In genomic region chr8:114452781-114453221, GRCm38 (mm10) we compare ENCODE assay signal across 8 mouse cellular contexts. TPM values are rescaled to one million over a fixed set of nuclear protein-coding genes. Genes with fewer than 3 reads are reported as not detected.
DNase-seq lines count a peak whose midpoint lies in the region; ATAC-seq lines count a peak whose summit lies in the region.

No protein-coding gene starts in this region.

- H3K27ac ChIP-seq in heart, embryonic 10.5 days: no peak overlapping the region

- H3K27me3 ChIP-seq in heart, embryonic 10.5 days (ENCODE audit: insufficient read depth, poor library complexity, severe bottlenecking): peaks cover 4% of the 10 kb centered on the region; the same call in 1 of the 2 replicates

- 0 out of 2 replicates have a peak, but pooled peaks have one; percentile 48 for ATAC-seq in erythroblast, adult 5-6 weeks (replicated peaks; ENCODE audit: low FRiP score, poor library complexity, severe bottlenecking)
- peak; percentile 60 to 76; a peak in 3 of 4 replicates for ATAC-seq in hematopoietic stem cell, adult 5-6 weeks (replicated peaks in 1 of 2; ENCODE audit: insufficient read depth in 1 of 2, low FRiP score in 2 of 2, low TSS enrichment in 1 of 2, low read depth in 1 of 2, poor library complexity in 2 of 2, severe bottlenecking in 2 of 2)
- ATAC-seq in megakaryocyte progenitor cell, adult 5-6 weeks (replicated peaks; ENCODE audit: poor library complexity): peak; percentile 96

- DNase-seq in heart, adult 11 months: peak; percentile 83
- DNase-seq in heart, embryonic 10.5 days (ENCODE audit: low spot score): no peak
- DNase-seq in brain, adult 2 months (ENCODE audit: low read depth, low spot score): peak; percentile 89
- peak; percentile 74 to 83 for DNase-seq in layer of hippocampus, postnatal 10 days (ENCODE audit: low spot score in 2 of 2)
- peak; percentile 37 for DNase-seq in right cerebral cortex, postnatal 25 days

- WGBS in heart, embryonic 10.5 days: 21% methylated on average over 9 of the region's 9 CpGs

- no peak overlapping the region for H3K4me3 ChIP-seq in heart, embryonic 10.5 days

- 0 out of 2 replicates have a peak, but pooled peaks cover 5% of the 10 kb centered on the region for H3K36me3 ChIP-seq in heart, embryonic 10.5 days

- no peaks in the 10 kb centered on the region for H3K9me3 ChIP-seq in heart, embryonic 10.5 days

- peaks cover 24% of the 10 kb centered on the region for H3K4me1 ChIP-seq in heart, embryonic 10.5 days

RNA-seq across cellular contexts. Expression of gene Wwox, which starts 13.3 kb away (rescaled TPM):
- 9.8 and 10.3 TPM in 2 replicates for polyA plus RNA-seq in heart, embryonic 10.5 days (2016; fragmentation: Nextera tagmentation; extraction: Ambion mirVana)
- total RNA-seq in erythroblast, adult 5-6 weeks (2015; ENCODE audit: low replicate concordance): 1.7 and 4.6 TPM in 2 replicates
- total RNA-seq in erythroblast, adult 5-6 weeks (2017; ENCODE audit: low replicate concordance): 2.1 and 4.3 TPM in 2 replicates
- total RNA-seq in hematopoietic stem cell, adult 5-6 weeks (2017): 15.0 and 16.6 TPM in 2 replicates
- total RNA-seq in layer of hippocampus, postnatal 10 days (2021): 10 to 100 TPM; 11.4 to 13.4 TPM
- total RNA-seq in megakaryocyte progenitor cell, adult 5-6 weeks (2015): 10.6 and 11.2 TPM in 2 replicates
- 11.3 and 12.2 TPM in 2 replicates for total RNA-seq in megakaryocyte progenitor cell, adult 5-6 weeks (2017)

RNA-seq across cellular contexts. Expression of gene Clec3a, which starts 34.9 kb away (rescaled TPM):
- not detected in 2 replicates for polyA plus RNA-seq in heart, embryonic 10.5 days (2016; fragmentation: Nextera tagmentation; extraction: Ambion mirVana)
- not detected in 2 replicates for total RNA-seq in erythroblast, adult 5-6 weeks (2015; ENCODE audit: low replicate concordance)
- not detected in 2 replicates for total RNA-seq in erythroblast, adult 5-6 weeks (2017; ENCODE audit: low replicate concordance)
- not detected in 2 replicates for total RNA-seq in hematopoietic stem cell, adult 5-6 weeks (2017)
- not detected for total RNA-seq in layer of hippocampus, postnatal 10 days (2021)
- not detected in 2 replicates for total RNA-seq in megakaryocyte progenitor cell, adult 5-6 weeks (2015)
- not detected in 2 replicates for total RNA-seq in megakaryocyte progenitor cell, adult 5-6 weeks (2017)
